Mouse (Mus musculus) right cerebral cortex, postnatal 25 days (tissue): ENCODE measurements around the gene Lipt1.

Source experiments
- DNase-seq: peaks from one replicate; pipeline ENCODE4 v3.0.0; 2022

Gene Lipt1

GRCm38 (mm10) chr1:37871704-37872103, at the start of gene Lipt1:
Gene Lipt1 (plus strand): TSS chr1:37871738.
- DNase-seq = no peak

- DNase-seq = no peak
Observed at GRCm38 (mm10) chr1:37831681-37832080, 39.9 kb upstream of the Lipt1 start.

GRCm38 (mm10) chr1:37846878-37847277, 24.7 kb upstream of the Lipt1 start:
- no peak for DNase-seq

GRCm38 (mm10) chr1:37850696-37851095, 20.8 kb upstream of the Lipt1 start:
- no peak for DNase-seq

GRCm38 (mm10) chr1:37864511-37865400, 6.8 kb upstream of the Lipt1 start:
- DNase-seq = peak; percentile 100

GRCm38 (mm10) chr1:37865401-37866215, 5.9 kb upstream of the Lipt1 start:
- no peak for DNase-seq

- DNase-seq = no peak
Observed at GRCm38 (mm10) chr1:37866286-37866685, 5.3 kb upstream of the Lipt1 start, which contains the start of gene Tsga10. Gene Tsga10 (minus strand): TSS chr1:37866429.

GRCm38 (mm10) chr1:37867056-37867455, 4.5 kb upstream of the Lipt1 start:
- DNase-seq = no peak

GRCm38 (mm10) chr1:37867684-37868322, 3.7 kb upstream of the Lipt1 start:
- DNase-seq = no peak

GRCm38 (mm10) chr1:37868640-37869039, 2.9 kb upstream of the Lipt1 start:
- DNase-seq = no peak

- no peak for DNase-seq
Observed at GRCm38 (mm10) chr1:37869362-37869761, 2.2 kb upstream of the Lipt1 start.

- peak; percentile 81 for DNase-seq
Observed at GRCm38 (mm10) chr1:37872131-37873067, 861 bp downstream of the Lipt1 start.

GRCm38 (mm10) chr1:37873157-37873556, 1.6 kb downstream of the Lipt1 start:
- DNase-seq = no peak

GRCm38 (mm10) chr1:37877736-37878460, 6.4 kb downstream of the Lipt1 start:
- no peak for DNase-seq

GRCm38 (mm10) chr1:37883411-37883810, 11.9 kb downstream of the Lipt1 start:
- DNase-seq = no peak

GRCm38 (mm10) chr1:37884451-37884850, 12.9 kb downstream of the Lipt1 start:
- DNase-seq = no peak

- DNase-seq = no peak
Observed at GRCm38 (mm10) chr1:37889206-37889605, 17.7 kb downstream of the Lipt1 start.

- peak; percentile 91 for DNase-seq
Observed at GRCm38 (mm10) chr1:37890025-37890652, 18.6 kb downstream of the Lipt1 start, which contains the start of the genes Mitd1 and Mrpl30. Gene Mitd1 (minus strand): TSS chr1:37890411. Gene Mrpl30 (plus strand): TSS chr1:37890477.

- no peak for DNase-seq
Observed at GRCm38 (mm10) chr1:37891400-37891799, 19.9 kb downstream of the Lipt1 start.

GRCm38 (mm10) chr1:37894606-37895005, 23.1 kb downstream of the Lipt1 start:
- no peak for DNase-seq

- no peak for DNase-seq
Observed at GRCm38 (mm10) chr1:37899816-37900215, 28.3 kb downstream of the Lipt1 start.
